Mouse (Mus musculus) gastrocnemius, adult 2 months (tissue): Measurements from ENCODE around the gene Efs. TPM values are rescaled to one million over a fixed set of nuclear protein-coding genes. Genes with fewer than 3 reads are reported as not detected.
A peak's percentile ranks its signal among the peaks of the same experiment; 100 is the strongest.

Source experiments
- DNase-seq: peaks from one replicate; pipeline ENCODE4 v3.0.0; 2022
- H3K27ac ChIP-seq: fragments of 200-600 bp; 2 replicates; pipeline ENCODE4 v1.8.1; 2022; ENCODE audit warnings: mild to moderate bottlenecking
- H3K4me3 ChIP-seq: fragments of 200-600 bp; 2 replicates; pipeline ENCODE4 v1.8.1; 2022; ENCODE audit warnings: mild to moderate bottlenecking, moderate library complexity
- CTCF ChIP-seq: fragments of 200-600 bp; IDR thresholded peaks from 2 replicates; pipeline ENCODE4 v1.8.1; 2022; ENCODE audit warnings: antibody characterized with exemption, mild to moderate bottlenecking, moderate library complexity
- intact Hi-C: fragments of 180-260 bp; cut with DNase I; formaldehyde crosslinking; loops from one replicate; pipeline ENCODE4 v1.15.1; 2025
- total RNA-seq, 2 experiments: library from RNA; stranded (reverse); gene quantifications; 2 replicates each; pipeline ENCODE4 v1.2.3; 2021

Gene Efs
- total RNA-seq, 2 experiments from 2014 or later: 1.1 to 1.4 TPM

DNA sequence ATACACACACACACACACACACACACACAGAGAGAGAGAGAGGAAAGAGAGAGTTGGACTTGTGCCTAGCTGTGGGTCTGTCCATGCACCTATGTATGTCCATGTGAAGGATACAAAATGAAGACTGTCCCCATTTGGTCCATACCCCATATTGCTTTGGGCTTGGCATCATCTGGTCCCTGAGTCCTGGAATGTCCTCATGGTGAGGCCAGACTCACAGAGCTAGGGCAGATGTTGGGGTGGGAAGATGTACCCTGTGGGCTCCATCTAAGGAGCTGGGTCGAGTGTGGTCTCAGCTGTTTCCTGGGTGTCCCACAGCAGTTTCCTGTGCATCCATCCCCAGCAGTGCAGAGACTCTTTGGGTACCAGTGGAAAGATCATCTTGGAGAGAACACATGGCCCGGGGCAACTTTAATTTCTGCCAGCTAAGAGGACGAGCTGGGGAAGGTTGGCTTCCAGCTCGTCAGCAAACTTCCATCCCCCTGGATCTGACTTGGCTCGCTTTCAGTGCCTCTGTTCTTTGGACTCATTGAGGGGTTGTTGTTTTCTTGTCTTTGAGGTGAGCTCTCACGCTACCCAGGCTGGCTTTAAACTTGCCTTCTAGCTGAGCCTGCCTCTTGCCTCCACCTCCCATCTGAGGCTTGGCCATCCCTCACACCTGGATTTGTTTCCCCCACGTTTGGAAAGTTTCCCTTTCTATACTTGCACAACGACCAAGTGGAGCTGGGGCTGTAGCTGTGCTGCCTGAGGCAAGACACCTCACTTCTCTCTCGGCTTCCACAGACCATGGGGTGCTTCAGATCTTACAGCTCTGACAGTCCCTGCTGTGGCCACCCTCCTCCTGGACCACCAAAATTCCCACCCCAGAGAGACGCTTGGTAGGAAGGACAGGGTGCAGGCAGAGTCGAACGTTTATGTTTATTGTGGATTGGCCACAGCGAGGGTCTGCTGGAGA lies 15.4 kb upstream of the Efs start:
- intact Hi-C loops: no loop called here
- H3K4me3 ChIP-seq: no peak overlapping the region
- H3K27ac ChIP-seq: no peak overlapping the region
- DNase-seq: no peak
- TF ChIP-seq CTCF: no peak

- no peak overlapping the region for H3K27ac ChIP-seq
- TF ChIP-seq CTCF: no peak
- no peak for DNase-seq
- no peak overlapping the region for H3K4me3 ChIP-seq
- intact Hi-C loops: no loop called here
These were observed 14.2 kb upstream of the Efs start for GRCm38 (mm10) chr14:54940176-54940530.

DNA sequence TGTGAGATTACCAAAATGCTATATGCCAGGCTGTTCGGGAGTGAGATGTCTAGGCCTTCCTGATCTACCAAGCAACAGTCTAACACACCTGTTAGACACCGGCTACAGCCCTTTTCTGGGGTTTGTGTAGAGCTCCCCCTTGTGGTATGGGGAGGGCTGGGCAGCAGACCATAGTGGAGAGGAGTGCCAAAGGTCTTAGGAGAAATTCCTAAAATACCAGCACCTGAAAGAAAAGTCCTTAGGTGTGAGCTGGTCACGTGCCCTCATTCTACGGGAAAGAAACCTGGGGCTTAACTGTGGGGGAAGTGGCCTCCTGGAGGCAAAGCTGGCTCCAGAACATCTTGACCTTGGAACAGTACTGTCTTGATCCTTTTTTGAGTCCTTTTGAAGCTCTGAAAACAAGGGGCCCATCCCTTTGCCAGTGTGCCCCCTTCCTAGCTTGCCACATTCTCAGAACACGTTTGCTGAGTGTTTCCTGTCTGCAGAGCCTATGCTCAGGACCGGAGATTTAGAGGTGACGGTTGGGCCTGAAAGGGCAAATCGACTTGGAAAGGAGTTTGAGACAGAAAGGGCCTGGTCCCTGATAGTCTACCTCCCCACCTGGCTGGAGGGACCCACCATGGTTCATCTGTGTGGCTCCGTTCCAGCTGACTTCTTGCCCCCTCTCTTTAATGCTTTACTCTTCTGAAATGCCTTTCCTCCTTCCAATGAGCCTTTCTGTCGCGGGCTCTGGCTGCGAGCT lies 13.7 kb upstream of the Efs start:
- intact Hi-C loops: loop anchor here (1.0 to 2.0 kb wide), 2 partner anchors 39 to 95 kb away; no protein-coding TSS in a partner anchor
- Histone ChIP-seq H3K27ac (no peak overlapping the region), H3K4me3 (no peak overlapping the region)
- TF ChIP-seq CTCF: peak; percentile 95
- DNase-seq: peak; percentile 67

DNA sequence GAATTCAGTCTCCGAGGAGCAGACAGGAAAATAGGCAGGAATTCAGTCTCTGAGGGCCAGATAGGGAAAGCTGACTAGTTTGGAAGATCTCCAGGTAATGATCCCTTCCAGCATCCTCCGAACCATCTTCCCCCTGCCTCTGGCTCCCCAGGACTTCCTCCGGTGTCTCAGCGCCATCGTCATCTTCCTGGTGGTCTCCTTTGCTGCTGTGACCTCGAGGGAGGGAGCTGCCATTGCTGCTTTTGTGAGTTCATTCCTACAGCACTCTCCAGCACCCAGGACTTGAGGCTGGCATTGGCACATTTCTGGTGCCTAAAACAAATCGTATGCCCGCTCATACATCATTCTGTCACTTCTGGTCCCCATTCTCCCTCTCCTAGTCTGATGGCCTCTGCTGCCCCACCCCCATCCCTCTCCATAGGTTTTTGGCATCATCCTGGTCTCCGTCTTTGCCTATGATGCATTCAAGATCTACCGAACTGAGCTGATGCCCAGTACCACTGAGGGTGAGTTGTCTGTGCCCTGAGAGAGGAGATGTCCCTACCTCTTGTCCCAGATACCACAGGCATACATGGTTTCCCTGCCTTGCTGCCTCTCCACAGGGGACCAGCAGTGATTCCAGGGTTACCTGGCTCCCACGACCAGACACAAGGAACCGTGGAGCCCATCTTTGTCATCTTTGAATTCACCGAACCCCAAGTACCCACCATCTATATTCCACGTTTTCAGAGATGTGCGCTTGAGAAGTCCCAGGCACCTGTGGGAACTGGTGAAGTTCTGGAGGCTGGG lies 12.7 kb upstream of the Efs start:
- H3K4me3 ChIP-seq: no peak overlapping the region
- intact Hi-C loops: loop anchor here (1.0 to 2.0 kb wide), 2 partner anchors 38 to 94 kb away; no protein-coding TSS in a partner anchor
- no peak for TF ChIP-seq CTCF
- DNase-seq: no peak
- H3K27ac ChIP-seq: no peak overlapping the region

DNA sequence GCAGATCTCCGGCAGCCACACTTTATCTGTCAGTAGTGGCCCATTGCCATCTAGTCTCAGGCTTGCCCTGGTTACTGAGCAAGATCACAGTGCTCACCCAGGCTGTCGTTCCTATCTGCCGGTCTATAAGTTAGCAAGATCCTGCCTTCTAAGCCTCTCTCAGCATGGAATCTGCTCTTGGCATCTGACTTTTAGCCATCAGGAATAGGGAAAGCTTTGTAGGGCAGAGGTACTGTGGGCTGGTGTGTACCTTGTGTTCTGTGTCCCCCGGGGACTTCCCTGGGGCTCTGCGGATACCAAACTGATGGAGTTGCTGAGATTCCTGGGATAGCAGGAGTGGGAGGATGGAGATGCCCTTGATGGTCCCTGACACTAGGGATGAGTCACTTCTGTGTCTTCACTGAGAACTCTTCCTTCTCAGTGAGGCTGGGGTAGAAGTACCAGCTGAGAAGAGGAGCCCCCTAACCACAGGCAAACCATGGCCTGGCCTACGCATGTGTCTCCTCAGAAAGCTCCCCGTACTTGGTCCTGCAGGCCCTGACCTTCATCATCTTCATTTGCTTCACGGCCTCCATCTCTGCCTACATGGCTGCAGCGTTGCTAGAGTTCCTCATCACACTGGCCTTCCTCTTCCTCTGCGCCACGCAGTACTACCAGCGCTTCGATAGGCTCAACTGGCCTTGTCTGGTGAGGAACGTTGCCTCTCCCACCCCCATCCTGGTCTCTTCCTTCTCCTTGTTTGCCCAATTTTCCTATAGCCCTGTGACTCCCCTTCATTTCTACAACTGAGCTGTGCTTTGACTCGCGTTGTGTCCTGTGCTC lies 11.6 kb upstream of the Efs start:
- intact Hi-C loops: loop anchor here (2.0 kb wide), 1 partner anchor 93 kb away; no protein-coding TSS in a partner anchor
- Histone ChIP-seq H3K27ac (no peak overlapping the region), H3K4me3 (no peak overlapping the region)
- no peak for TF ChIP-seq CTCF
- DNase-seq: no peak

DNA sequence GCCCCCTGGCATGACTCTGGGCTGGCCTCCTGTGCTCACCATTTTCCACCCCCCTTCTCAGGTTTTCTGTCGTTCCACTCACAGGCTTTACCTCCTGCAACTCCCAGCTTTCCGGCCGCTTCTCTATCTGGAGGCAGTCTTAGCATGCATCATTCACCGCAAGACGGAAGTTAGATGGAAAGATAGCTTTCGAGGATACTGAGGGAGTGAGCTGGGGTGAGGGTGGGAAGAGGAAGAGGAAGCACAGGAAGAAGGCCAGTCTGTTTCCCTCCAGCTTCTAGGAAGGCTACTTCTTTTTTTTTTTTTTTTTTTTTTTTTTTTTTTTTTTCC lies 10.9 kb upstream of the Efs start:
- TF ChIP-seq CTCF: no peak
- intact Hi-C loops: no loop called here
- Histone ChIP-seq H3K4me3 (peak overlapping the region; percentile 26), H3K27ac (peak overlapping the region; percentile 35; the same call in 1 of the 2 replicates)
- no peak for DNase-seq

DNA sequence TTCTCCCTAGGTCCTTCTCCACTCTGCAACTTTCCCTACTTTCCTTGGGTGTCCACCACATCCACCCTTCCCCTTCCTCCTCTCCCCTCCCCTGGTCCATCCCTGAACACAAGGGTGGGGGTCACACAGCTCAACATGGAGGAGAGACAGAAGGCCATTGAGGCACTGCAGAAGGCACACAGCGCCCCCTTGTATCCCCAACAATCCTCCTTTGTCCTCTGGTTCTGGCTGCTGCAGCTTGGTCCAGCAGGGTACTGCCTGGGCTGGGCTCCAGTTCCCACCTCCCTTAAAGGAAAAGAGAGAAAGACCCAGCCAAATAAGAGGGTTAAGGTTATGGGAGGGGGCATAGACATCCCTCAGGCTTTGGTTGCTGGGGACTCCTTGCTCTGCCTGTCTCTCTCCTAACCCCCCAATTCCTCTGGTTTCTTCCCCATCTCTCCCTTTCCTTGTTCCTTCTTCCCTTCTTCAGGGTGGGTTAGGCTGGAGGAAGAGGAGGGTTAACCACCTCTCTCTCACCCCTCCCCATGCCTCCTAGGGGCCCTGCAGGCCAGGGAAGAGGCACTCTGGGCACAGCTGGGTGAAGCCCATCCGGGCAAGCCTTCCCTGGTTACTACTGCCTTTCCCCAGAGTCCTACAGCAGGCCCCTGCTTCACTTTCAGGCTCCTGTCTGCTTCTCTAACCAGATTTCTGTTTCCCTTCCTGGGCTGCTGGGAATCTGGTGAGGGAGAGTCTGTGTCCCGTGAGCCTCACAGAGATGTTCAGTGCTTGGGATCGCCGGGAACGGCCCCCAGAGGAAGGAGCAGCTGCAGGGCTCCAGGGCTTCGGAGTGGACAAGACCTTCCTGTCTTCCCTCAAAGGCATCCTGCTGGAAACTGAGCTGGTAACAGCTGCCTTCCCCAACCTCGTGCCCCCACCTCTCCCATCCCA lies 10.2 kb upstream of the Efs start, which contains the start of gene Cmtm5:
Cmtm5 (plus strand) TSS at position 358 of the 927 bp plus-strand sequence.
- H3K27ac ChIP-seq: peak within 1 kb of the TSS; percentile 35; the same call in 1 of the 2 replicates
- no peak for TF ChIP-seq CTCF
- DNase-seq: no peak
- H3K4me3 ChIP-seq: peak within 1 kb of the TSS; percentile 26
- intact Hi-C loops: no loop called here

- no peak within 1 kb of the TSS for H3K27ac ChIP-seq
- TF ChIP-seq CTCF: no peak
- no peak for DNase-seq
- H3K4me3 ChIP-seq: no peak within 1 kb of the TSS
- intact Hi-C loops: no loop called here
These were observed 6.8 kb upstream of the Efs start, which contains the start of gene Il25 for GRCm38 (mm10) chr14:54932645-54933150. Gene Il25 (plus strand): TSS chr14:54932695.

- H3K4me3 ChIP-seq: no peak overlapping the region
- intact Hi-C loops: no loop called here
- no peak for TF ChIP-seq CTCF
- no peak overlapping the region for H3K27ac ChIP-seq
- no peak for DNase-seq
These were observed 4.5 kb upstream of the Efs start for GRCm38 (mm10) chr14:54930431-54930830.

- H3K4me3 ChIP-seq: no peak overlapping the region
- intact Hi-C loops: no loop called here
- no peak for DNase-seq
- no peak overlapping the region for H3K27ac ChIP-seq
- TF ChIP-seq CTCF: no peak
These were observed 3.9 kb upstream of the Efs start for GRCm38 (mm10) chr14:54929801-54930200.
